Mouse (Mus musculus) neural tube, embryonic 13.5 days (tissue): ENCODE data around the gene Ncf1. TPM values are rescaled to one million over a fixed set of nuclear protein-coding genes. Genes with fewer than 3 reads are reported as not detected.

Source experiments
- ATAC-seq: fragments of 200-750 bp; cut with Nextera tagmentation; 2 replicates; pipeline ENCODE4 v1.8.0; 2017; ENCODE audit warnings: low read depth, mild to moderate bottlenecking, moderate TSS enrichment, moderate library complexity
- H3K27ac ChIP-seq: fragments of 300-500 bp; sonication (generic); replicated peaks from 2 replicates; pipeline ENCODE4 v1.5.1; 2015; ENCODE audit warnings: moderate library complexity, mild to moderate bottlenecking, inconsistent platforms
- H3K27me3 ChIP-seq: fragments of 300-500 bp; sonication (generic); 2 replicates; pipeline ENCODE4 v1.6.1; 2015; ENCODE audit warnings: mild to moderate bottlenecking, inconsistent platforms
- H3K36me3 ChIP-seq: fragments of 300-500 bp; sonication (generic); 2 replicates; pipeline ENCODE4 v1.6.1; 2015; ENCODE audit warnings: mild to moderate bottlenecking, inconsistent platforms
- H3K4me1 ChIP-seq: fragments of 300-500 bp; sonication (generic); replicated peaks from 2 replicates; pipeline ENCODE4 v1.6.1; 2015; ENCODE audit warnings: inconsistent platforms
- H3K4me2 ChIP-seq: fragments of 300-500 bp; sonication (generic); 2 replicates; pipeline ENCODE4 v1.6.1; 2015; ENCODE audit warnings: inconsistent platforms, mild to moderate bottlenecking, moderate library complexity
- H3K4me3 ChIP-seq: fragments of 300-500 bp; sonication (generic); 2 replicates; pipeline ENCODE4 v1.5.1; 2015; ENCODE audit warnings: mild to moderate bottlenecking, inconsistent platforms
- H3K9ac ChIP-seq: fragments of 300-500 bp; sonication (generic); 2 replicates; pipeline ENCODE4 v1.6.1; 2015; ENCODE audit warnings: moderate library complexity, mild to moderate bottlenecking, inconsistent platforms
- H3K9me3 ChIP-seq: fragments of 300-500 bp; sonication (generic); 2 replicates; pipeline ENCODE4 v1.6.1; 2016; ENCODE audit warnings: inconsistent platforms
- WGBS: fragments of 180-500 bp; shearing (Covaris S2); methylation state at CpG from one replicate; pipeline ENCODE4 v1.1.7; 2015; 5-methylcytosine and 5-hydroxymethylcytosine counted together
- polyA plus RNA-seq: library from polyadenylated mRNA; unstranded; fragments of >200 nt; fragmentation: Nextera tagmentation; extraction: Ambion mirVana; gene quantifications from 2 replicates; pipeline ENCODE4 v1.2.1, GENCODE M21; 2015

Gene Ncf1
- polyA plus RNA-seq, 1 experiment from 2014 or later = 3.5 TPM

- no peaks in the 10 kb centered on the region for H3K36me3 ChIP-seq
- H3K4me2 ChIP-seq = no peak overlapping the region
- H3K27me3 ChIP-seq = peaks cover 3% of the 10 kb centered on the region
- WGBS = 42% methylated on average over 11 of the region's 11 CpGs
- H3K4me3 ChIP-seq = no peak overlapping the region
- no peaks in the 10 kb centered on the region for H3K9me3 ChIP-seq
- no peak overlapping the region for H3K9ac ChIP-seq
- peaks cover 10% of the 10 kb centered on the region for H3K4me1 ChIP-seq
- no peak for ATAC-seq
- no peak overlapping the region for H3K27ac ChIP-seq
Observed at GRCm38 (mm10) chr5:134227574-134228248, 1.7 kb downstream of the Ncf1 start.

GRCm38 (mm10) chr5:134226946-134227345 is 2.5 kb downstream of the Ncf1 start:
- H3K36me3 ChIP-seq = no peaks in the 10 kb centered on the region
- no peak overlapping the region for H3K9ac ChIP-seq
- no peaks in the 10 kb centered on the region for H3K9me3 ChIP-seq
- peaks cover 10% of the 10 kb centered on the region for H3K4me1 ChIP-seq
- no peak overlapping the region for H3K27ac ChIP-seq
- no peak overlapping the region for H3K4me3 ChIP-seq
- 69% methylated on average over 12 of the region's 12 CpGs for WGBS
- H3K4me2 ChIP-seq = no peak overlapping the region
- no peak for ATAC-seq
- H3K27me3 ChIP-seq = peaks cover 10% of the 10 kb centered on the region

GRCm38 (mm10) chr5:134225110-134225901 is 4.1 kb downstream of the Ncf1 start:
- Histone ChIP-seq H3K27me3 (peaks cover 21% of the 10 kb centered on the region), H3K4me3 (no peak overlapping the region), H3K4me2 (no peak overlapping the region), H3K9ac (no peak overlapping the region), H3K4me1 (peaks cover 17% of the 10 kb centered on the region), H3K9me3 (no peaks in the 10 kb centered on the region), H3K36me3 (no peaks in the 10 kb centered on the region), H3K27ac (no peak overlapping the region)
- 80% methylated on average over 30 of the region's 30 CpGs for WGBS
- no peak for ATAC-seq

- H3K4me2 ChIP-seq = peak overlapping the region; percentile 61
- no peak overlapping the region for H3K27ac ChIP-seq
- peaks cover 17% of the 10 kb centered on the region for H3K4me1 ChIP-seq
- ATAC-seq = no peak
- H3K36me3 ChIP-seq = peaks cover 11% of the 10 kb centered on the region
- WGBS = 2% methylated on average over 36 of the region's 36 CpGs
- H3K9ac ChIP-seq = peak overlapping the region; percentile 68
- peak overlapping the region; percentile 31 for H3K4me3 ChIP-seq
- H3K27me3 ChIP-seq = peaks cover 21% of the 10 kb centered on the region
- H3K9me3 ChIP-seq = no peaks in the 10 kb centered on the region
Observed at GRCm38 (mm10) chr5:134221708-134222150, 7.7 kb downstream of the Ncf1 start.

- H3K4me2 ChIP-seq = peak overlapping the region; percentile 61
- peaks cover 14% of the 10 kb centered on the region for H3K4me1 ChIP-seq
- H3K9me3 ChIP-seq = no peaks in the 10 kb centered on the region
- peaks cover 21% of the 10 kb centered on the region for H3K27me3 ChIP-seq
- H3K27ac ChIP-seq = no peak overlapping the region
- H3K9ac ChIP-seq = peak overlapping the region; percentile 68; the same call in 1 of the 2 replicates
- WGBS = 52% methylated on average over 4 of the region's 4 CpGs
- ATAC-seq = no peak
- peaks cover 15% of the 10 kb centered on the region for H3K36me3 ChIP-seq
- peak overlapping the region; percentile 31 for H3K4me3 ChIP-seq
Observed at GRCm38 (mm10) chr5:134221278-134221677, 8.1 kb downstream of the Ncf1 start.

GRCm38 (mm10) chr5:134217900-134218299 is 11.5 kb downstream of the Ncf1 start:
- Histone ChIP-seq H3K27ac (no peak overlapping the region), H3K9ac (no peak overlapping the region), H3K27me3 (peaks cover 20% of the 10 kb centered on the region), H3K9me3 (no peaks in the 10 kb centered on the region), H3K4me2 (no peak overlapping the region), H3K4me3 (no peak overlapping the region), H3K4me1 (peaks cover 20% of the 10 kb centered on the region), H3K36me3 (peaks cover 38% of the 10 kb centered on the region)
- WGBS = 94% methylated on average over 7 of the region's 7 CpGs
- ATAC-seq = no peak

- ATAC-seq = no peak
- no peak overlapping the region for H3K27ac ChIP-seq
- no peaks in the 10 kb centered on the region for H3K9me3 ChIP-seq
- peaks cover 11% of the 10 kb centered on the region for H3K4me1 ChIP-seq
- no peaks in the 10 kb centered on the region for H3K27me3 ChIP-seq
- H3K4me3 ChIP-seq = no peak overlapping the region
- H3K9ac ChIP-seq = no peak overlapping the region
- no peak overlapping the region for H3K4me2 ChIP-seq
- WGBS = 63% methylated on average over 12 of the region's 12 CpGs
- H3K36me3 ChIP-seq = peaks cover 50% of the 10 kb centered on the region
Observed at GRCm38 (mm10) chr5:134214021-134214806, 15.2 kb downstream of the Ncf1 start.

- 72% methylated on average over 11 of the region's 11 CpGs for WGBS
- peaks cover 39% of the 10 kb centered on the region for H3K36me3 ChIP-seq
Observed at GRCm38 (mm10) chr5:134209931-134210554, 19.4 kb downstream of the Ncf1 start.

GRCm38 (mm10) chr5:134206721-134207120 is 22.7 kb downstream of the Ncf1 start:
- WGBS = 82% methylated on average over 10 of the region's 10 CpGs
- ATAC-seq = no peak
- H3K27me3 ChIP-seq = no peaks in the 10 kb centered on the region
- no peak overlapping the region for H3K9ac ChIP-seq
- no peak overlapping the region for H3K4me3 ChIP-seq
- no peaks in the 10 kb centered on the region for H3K9me3 ChIP-seq
- no peaks in the 10 kb centered on the region for H3K4me1 ChIP-seq
- H3K4me2 ChIP-seq = no peak overlapping the region
- H3K36me3 ChIP-seq = peaks cover 45% of the 10 kb centered on the region
- no peak overlapping the region for H3K27ac ChIP-seq

More at GRCm38 (mm10) chr5:134209931-134210554, 19.4 kb downstream of the Ncf1 start:
- Histone ChIP-seq H3K4me1 (peaks cover 6% of the 10 kb centered on the region), H3K27ac (no peak overlapping the region), H3K4me3 (no peak overlapping the region), H3K27me3 (no peaks in the 10 kb centered on the region), H3K9me3 (no peaks in the 10 kb centered on the region), H3K9ac (no peak overlapping the region), H3K4me2 (no peak overlapping the region)
- ATAC-seq = no peak

GRCm38 (mm10) chr5:134193664-134194063 is 35.8 kb downstream of the Ncf1 start:
- 90% methylated on average over 8 of the region's 8 CpGs for WGBS
- Histone ChIP-seq H3K9me3 (no peaks in the 10 kb centered on the region), H3K4me3 (no peak overlapping the region), H3K36me3 (peaks cover 36% of the 10 kb centered on the region), H3K4me2 (no peak overlapping the region), H3K27ac (no peak overlapping the region), H3K4me1 (no peaks in the 10 kb centered on the region), H3K27me3 (no peaks in the 10 kb centered on the region), H3K9ac (no peak overlapping the region)
- ATAC-seq = no peak

GRCm38 (mm10) chr5:134188571-134188970 is 40.9 kb downstream of the Ncf1 start:
- peaks cover 6% of the 10 kb centered on the region; the same call in 1 of the 2 replicates for H3K36me3 ChIP-seq
- no peak for ATAC-seq
- H3K27ac ChIP-seq = no peak overlapping the region
- H3K4me1 ChIP-seq = peaks cover 2% of the 10 kb centered on the region
- H3K4me3 ChIP-seq = no peak overlapping the region
- 50% methylated on average over 7 of the region's 7 CpGs for WGBS
- no peaks in the 10 kb centered on the region for H3K9me3 ChIP-seq
- no peaks in the 10 kb centered on the region for H3K27me3 ChIP-seq
- no peak overlapping the region for H3K4me2 ChIP-seq
- H3K9ac ChIP-seq = 0 out of 2 replicates have a peak overlapping the region, but pooled peaks have one; percentile 14
